Mouse (Mus musculus): ENCODE measurements around the gene Krt33a.

- TF ChIP-seq CTCF (conservative IDR thresholded peaks at IDR 0.05 in 1 of 2, IDR thresholded peaks at IDR 0.05 in 1 of 2; ENCODE audit: low read depth in 2 of 2, low read length in 2 of 2) (no peak), HCFC1 (IDR thresholded peaks at IDR 0.05; ENCODE audit: low read depth, low read length) (no peak), ZC3H11A (IDR thresholded peaks at IDR 0.05; ENCODE audit: low read depth, low read length) (no peak), TBP (conservative IDR thresholded peaks at IDR 0.05; ENCODE audit: low read depth, low read length) (no peak), ZMIZ1 (IDR thresholded peaks at IDR 0.05; ENCODE audit: low read depth, low read length) (no peak), EP300 (IDR thresholded peaks at IDR 0.05; ENCODE audit: low read length) (no peak), KAT2A (IDR thresholded peaks at IDR 0.05; ENCODE audit: insufficient replicate concordance, low read length) (no peak)
Observed at GRCm38 (mm10) chr11:99985291-99986092, 30.5 kb downstream of the Krt33a start.
